Mouse (Mus musculus) heart, postnatal 0 days (tissue): ENCODE data around the gene Gm11549.

Experiments used
- CTCF ChIP-seq: IDR thresholded peaks from 2 replicates; pipeline ENCODE4 v1.5.1; 2016; ENCODE audit warnings: antibody characterized with exemption, control low read depth, low read depth
- EP300 ChIP-seq: IDR thresholded peaks from 2 replicates; pipeline ENCODE4 v1.6.1; 2016; ENCODE audit warnings: antibody characterized with exemption, low read depth

GRCm38 (mm10) chr3:36552406-36553047 is 30.9 kb upstream of the Gm11549 start, which contains the start of gene Exosc9:
- TF ChIP-seq CTCF (0 out of 2 replicates have a peak, but pooled peaks have one; percentile 0), EP300 (no peak)
